Mouse (Mus musculus) cortical plate, adult 2 months (tissue): ENCODE data around the gene Stx4a. TPM values are rescaled to one million over a fixed set of nuclear protein-coding genes. Genes with fewer than 3 reads are reported as not detected.
"Not testable (repeated sequence)": the region's sequence is repeated elsewhere in the genome, so short reads cannot be mapped to it uniquely, and the experiment has no call there.

Source experiments
- H3K27ac ChIP-seq: fragments of 200-500 bp; 2 replicates; pipeline ENCODE4 v1.5.1; 2012; ENCODE audit warnings: low read length, control low read depth, inconsistent platforms; ENCODE audit not compliant: insufficient read depth
- H3K4me1 ChIP-seq: fragments of 200-500 bp; 2 replicates; pipeline ENCODE4 v1.6.1; 2011; ENCODE audit warnings: low read length; ENCODE audit not compliant: control insufficient read depth, insufficient read depth
- H3K4me3 ChIP-seq: fragments of 200-500 bp; 2 replicates; pipeline ENCODE4 v1.5.1; 2011; ENCODE audit warnings: mild to moderate bottlenecking, low read length, control low read depth; ENCODE audit not compliant: insufficient read depth
- CTCF ChIP-seq: fragments of 200-500 bp; IDR thresholded peaks from 2 replicates; pipeline ENCODE4 v1.5.1; 2011; ENCODE audit warnings: mild to moderate bottlenecking, control low read depth, low read length; ENCODE audit not compliant: insufficient read depth; ENCODE audit errors: extremely low read depth
- POLR2A ChIP-seq: fragments of 200-500 bp; IDR thresholded peaks from 2 replicates; pipeline ENCODE4 v1.6.1; 2011; ENCODE audit warnings: mild to moderate bottlenecking, low read length, control low read depth; ENCODE audit not compliant: insufficient read depth; ENCODE audit errors: extremely low read depth
- polyA plus RNA-seq: library from polyadenylated mRNA; depleted of rRNA; stranded (reverse); fragments of >200 nt; gene quantifications from 2 replicates; pipeline ENCODE4 v1.2.3, GENCODE M21; 2012; rRNA removed

The Stx4a gene
- 118 and 122 TPM in 2 replicates for polyA plus RNA-seq

DNA sequence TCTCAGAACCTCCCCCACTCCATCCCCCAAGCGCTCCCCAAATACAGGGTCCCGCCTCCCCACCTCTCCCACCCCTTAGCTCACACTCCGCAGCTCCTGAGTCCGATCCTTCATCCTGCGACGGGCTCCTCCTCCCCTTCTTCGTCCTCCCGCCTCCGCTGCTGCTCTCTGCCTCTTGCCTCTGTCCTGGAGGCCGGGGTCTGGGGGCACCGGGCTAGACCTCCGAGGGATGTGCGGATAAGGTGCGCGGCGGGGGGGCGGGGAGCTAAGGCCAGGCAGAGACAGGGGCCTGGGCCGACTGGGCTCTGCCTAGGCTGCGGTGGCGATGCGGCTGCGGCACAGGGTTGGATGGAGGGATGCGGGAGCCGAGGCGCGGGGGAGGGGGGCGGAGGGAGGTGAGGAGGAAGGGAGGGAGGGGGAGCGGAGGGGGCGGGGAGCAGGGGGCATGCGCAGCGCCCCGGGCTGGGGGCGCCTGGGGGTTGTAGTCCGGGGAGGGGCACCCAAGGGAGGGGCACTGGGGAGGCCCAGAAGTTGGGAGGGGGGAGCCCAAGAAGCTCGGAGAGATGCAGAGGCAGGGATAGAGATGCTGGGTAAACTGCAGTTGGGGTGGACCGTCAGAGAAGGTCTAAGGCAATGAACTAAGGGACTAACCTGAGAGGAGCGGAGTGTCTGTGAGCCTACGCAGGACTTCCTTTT lies at the start of gene Stx4a, which contains the start of gene Stx1b:
Gene Stx4a (plus strand): TSS at position 119 of the 696 bp plus-strand sequence.
Gene Stx1b (minus strand): TSS at position 374 of the 696 bp plus-strand sequence.
- TF ChIP-seq POLR2A (peak; percentile 33; the same call in 1 of the 2 replicates), CTCF (no peak)
- peak within 1 kb of the TSS; percentile 79 for H3K27ac ChIP-seq
- H3K4me1 ChIP-seq, result no peaks in the 10 kb centered on the region
- peak within 1 kb of the TSS; percentile 96 for H3K4me3 ChIP-seq

DNA sequence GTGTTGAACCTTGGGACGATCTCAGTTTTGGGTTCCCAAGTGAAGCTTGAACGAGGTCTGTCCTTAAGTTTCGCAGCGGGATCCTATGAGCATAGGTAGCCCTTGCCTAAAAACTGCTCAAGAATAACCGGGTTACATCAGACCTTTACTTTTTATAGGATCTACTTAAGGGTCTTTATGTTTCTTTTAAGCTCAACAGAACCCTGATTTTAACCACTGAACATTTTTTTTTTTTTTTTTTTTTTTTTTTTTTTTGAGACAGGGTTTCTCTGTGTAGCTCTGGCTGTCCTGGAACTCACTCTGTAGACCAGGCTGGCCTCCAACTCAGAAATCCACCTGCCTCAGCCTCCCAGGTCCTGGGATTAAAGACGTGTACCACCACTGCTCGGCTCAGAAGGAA lies 48.3 kb upstream of the Stx4a start:
- Histone ChIP-seq H3K27ac (peak overlapping the region; percentile 99; the same call in 1 of the 2 replicates), H3K4me3 (peak overlapping the region; percentile 91)
- not testable (repeated sequence) for H3K4me1 ChIP-seq

DNA sequence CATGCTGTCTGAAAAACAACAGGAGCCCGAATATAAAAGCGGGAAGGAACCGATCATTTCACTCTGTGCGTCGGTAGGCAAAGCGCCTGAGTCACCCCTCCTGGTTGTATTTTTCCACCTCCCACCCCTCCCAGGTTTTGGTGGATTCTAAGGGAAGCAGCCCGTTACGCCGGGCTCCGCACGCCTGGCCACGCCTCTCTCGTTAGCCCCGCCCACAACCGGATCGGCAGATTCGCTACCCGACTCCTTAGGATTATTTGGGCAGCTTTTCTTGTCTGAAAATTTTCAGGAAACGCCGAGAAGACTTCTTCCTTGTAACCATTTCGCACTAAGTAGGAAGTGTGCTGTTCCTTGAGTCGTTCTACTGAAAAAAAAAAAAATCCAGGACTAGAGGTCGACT lies 47.7 kb upstream of the Stx4a start, which contains the start of gene Setd1a:
Gene Setd1a (plus strand): TSS at position 245 of the 400 bp plus-strand sequence.
- TF ChIP-seq POLR2A, result peak; percentile 74
- no peak for TF ChIP-seq CTCF
- peaks cover 3% of the 10 kb centered on the region; the same call in 1 of the 2 replicates for H3K4me1 ChIP-seq
- H3K4me3 ChIP-seq, result peak within 1 kb of the TSS; percentile 91
- peak within 1 kb of the TSS; percentile 100 for H3K27ac ChIP-seq

DNA sequence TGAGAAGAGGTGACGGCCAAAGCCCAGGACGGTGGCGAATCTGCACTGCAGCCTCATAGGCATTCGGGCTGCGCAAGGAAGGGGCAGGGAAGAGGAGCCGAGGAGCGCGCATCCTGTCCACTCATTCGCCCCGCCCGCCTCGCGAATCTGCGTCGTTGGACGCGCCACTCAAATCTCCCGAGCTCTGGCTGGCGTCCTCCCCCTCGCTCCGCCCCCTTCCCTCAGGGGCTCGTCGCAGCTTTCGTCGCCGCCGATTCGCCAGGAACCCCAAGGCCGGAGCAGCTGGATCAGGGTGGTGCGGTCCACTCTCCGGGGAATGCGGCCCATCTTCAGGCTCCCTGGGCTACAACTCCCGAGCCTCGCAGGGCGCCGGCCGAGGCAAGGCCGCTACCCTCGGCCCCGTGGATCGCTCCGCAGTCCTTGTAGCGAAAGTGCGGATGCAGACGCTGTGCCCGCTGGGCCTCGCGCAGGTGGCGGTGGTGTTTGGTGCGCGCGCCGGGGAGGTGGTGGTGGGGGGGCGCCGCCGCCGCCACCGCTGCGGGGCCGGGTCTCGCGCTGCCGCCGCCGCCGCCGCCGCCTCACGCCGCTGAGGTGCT lies 47.1 kb upstream of the Stx4a start:
- Histone ChIP-seq H3K27ac (peak overlapping the region; percentile 100), H3K4me1 (peaks cover 3% of the 10 kb centered on the region; the same call in 1 of the 2 replicates), H3K4me3 (peak overlapping the region; percentile 91)
- TF ChIP-seq POLR2A (peak; percentile 63; the same call in 1 of the 2 replicates), CTCF (no peak)

DNA sequence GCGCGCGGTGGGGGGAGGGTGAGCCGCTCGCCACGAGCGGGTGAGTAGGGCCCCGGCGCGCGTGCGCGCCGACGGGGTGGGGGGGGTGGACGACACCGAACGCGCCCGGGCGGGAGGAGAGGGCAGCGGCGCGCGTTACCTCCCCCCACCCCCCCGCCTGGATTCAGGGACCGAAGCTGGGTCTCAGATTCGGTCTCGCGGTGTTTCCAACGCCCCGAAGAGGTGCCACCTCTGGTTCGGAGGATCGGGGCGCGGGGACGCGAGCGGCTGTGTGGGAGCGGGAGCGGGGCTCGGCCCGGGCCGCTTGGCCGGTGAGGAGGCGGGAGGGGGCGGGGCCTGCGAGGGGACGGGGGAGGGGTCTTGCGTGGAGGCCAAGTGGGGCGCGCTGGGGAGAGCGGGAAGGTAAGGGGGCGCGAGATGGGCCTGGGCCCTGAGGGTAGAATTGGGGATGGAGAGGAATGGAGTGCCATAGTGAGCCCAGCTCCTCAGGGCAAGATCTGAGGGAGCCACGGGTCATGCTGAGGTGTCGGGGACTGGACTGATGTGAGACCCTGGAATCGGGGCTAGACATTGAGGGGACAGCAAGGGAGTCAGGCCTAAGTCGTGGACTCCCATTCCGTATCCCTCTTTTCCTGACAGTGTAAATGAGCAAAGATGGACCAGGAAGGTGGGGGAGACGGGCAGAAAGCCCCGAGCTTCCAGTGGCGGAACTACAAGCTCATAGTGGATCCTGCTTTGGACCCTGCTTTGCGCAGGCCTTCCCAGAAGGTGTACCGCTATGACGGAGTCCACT lies 46.4 kb upstream of the Stx4a start:
- peaks cover 3% of the 10 kb centered on the region; the same call in 1 of the 2 replicates for H3K4me1 ChIP-seq
- TF ChIP-seq POLR2A (no peak), CTCF (no peak)
- H3K4me3 ChIP-seq, result peak overlapping the region; percentile 91
- no peak overlapping the region for H3K27ac ChIP-seq

DNA sequence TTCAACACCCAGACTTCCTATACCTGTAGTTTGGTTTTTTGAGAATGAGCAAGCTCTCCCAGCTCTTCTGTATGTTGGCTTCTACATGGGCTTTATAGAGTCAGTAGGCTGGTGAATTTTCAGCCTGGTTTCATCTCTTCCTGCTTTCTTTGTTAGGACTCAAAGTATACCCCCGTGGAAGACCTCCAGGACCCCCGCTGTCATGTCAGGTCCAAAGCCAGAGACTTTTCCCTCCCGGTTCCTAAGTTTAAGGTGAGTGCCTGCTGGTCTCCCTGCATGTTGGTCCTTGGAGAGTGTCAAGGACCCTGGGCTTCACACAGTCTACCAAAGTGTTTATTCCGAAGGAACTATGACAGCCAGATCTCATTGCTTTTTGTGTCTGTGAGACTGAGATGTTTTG lies 45.7 kb upstream of the Stx4a start:
- TF ChIP-seq POLR2A (no peak), CTCF (no peak)
- peaks cover 3% of the 10 kb centered on the region; the same call in 1 of the 2 replicates for H3K4me1 ChIP-seq
- H3K27ac ChIP-seq, result no peak overlapping the region
- H3K4me3 ChIP-seq, result peak overlapping the region; percentile 91

DNA sequence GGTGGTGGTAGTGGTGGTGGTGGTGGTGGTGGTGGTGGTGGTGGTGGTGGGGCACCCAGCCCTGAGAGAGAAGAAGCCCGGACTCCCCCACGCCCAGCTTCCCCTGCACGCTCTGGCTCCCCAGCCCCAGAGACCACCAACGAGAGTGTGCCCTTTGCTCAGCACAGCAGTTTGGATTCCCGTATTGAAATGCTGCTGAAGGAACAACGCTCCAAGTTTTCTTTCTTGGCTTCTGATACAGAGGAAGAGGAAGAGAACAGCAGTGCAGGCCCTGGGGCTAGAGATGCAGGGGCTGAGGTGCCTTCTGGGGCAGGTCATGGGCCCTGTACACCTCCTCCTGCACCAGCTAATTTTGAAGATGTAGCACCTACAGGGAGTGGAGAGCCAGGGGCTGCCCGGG lies 38.8 kb upstream of the Stx4a start, which contains the start of gene Gm49388:
Gene Gm49388 (plus strand): TSS at position 301 of the 400 bp plus-strand sequence.
- no peaks in the 10 kb centered on the region for H3K4me1 ChIP-seq
- no peak within 1 kb of the TSS for H3K4me3 ChIP-seq
- no peak within 1 kb of the TSS for H3K27ac ChIP-seq
- no peak for TF ChIP-seq CTCF
- no peak for TF ChIP-seq POLR2A

DNA sequence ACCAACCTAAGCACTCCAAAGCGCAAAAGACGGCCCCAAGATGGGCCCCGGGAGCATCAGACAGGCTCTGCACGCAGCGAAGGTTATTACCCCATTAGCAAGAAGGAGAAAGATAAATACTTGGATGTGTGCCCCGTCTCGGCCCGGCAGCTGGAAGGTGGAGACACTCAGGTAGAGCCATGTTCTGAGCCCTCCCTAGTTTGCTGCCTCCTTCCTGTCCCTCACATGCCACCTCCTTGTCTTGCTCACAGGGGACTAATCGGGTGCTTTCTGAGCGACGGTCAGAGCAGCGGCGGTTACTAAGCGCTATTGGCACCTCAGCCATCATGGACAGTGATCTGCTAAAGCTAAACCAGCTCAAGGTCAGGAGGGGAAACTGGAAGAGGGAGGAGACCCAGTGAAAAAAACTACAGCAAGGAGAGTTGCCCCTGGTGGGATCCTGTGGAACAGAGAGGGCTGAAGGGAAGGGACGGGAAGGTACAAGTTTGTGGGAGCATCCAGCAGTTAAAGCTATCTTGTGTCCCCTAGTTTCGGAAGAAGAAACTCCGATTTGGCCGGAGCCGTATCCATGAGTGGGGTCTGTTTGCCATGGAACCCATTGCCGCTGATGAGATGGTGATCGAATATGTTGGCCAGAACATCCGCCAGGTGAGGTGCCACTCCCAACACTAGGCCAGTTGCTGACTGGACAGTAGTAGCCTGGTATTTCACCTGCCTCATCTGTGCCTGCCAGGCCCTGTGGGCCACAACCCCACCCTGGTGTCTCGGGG lies 26.8 kb upstream of the Stx4a start:
- TF ChIP-seq POLR2A (no peak), CTCF (no peak)
- no peak overlapping the region for H3K4me3 ChIP-seq
- H3K27ac ChIP-seq, result no peak overlapping the region
- no peaks in the 10 kb centered on the region for H3K4me1 ChIP-seq

DNA sequence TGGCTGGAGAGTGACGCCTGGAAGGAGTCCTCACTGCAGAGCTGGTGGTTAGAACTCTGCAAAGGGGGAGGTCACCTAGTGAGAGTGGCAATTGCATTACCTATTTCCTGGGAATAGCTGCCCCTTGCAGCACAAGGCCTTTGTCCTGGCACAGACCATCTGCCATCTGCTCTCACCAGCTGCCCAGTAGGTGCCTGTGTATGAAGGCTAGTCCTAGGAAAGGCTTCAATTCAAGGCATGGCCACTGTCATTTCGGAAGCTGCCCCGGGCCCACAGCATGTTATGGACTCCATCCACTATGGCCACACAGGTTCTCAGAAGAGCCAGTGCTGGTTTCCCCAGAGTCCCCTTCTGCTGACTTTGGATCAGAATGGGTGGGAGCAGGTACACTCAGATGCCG lies 25.5 kb upstream of the Stx4a start:
- TF ChIP-seq POLR2A, result no peak
- TF ChIP-seq CTCF, result no peak
- no peak overlapping the region for H3K4me3 ChIP-seq
- no peak overlapping the region for H3K27ac ChIP-seq
- no peaks in the 10 kb centered on the region for H3K4me1 ChIP-seq
